Mouse (Mus musculus): Measurements from ENCODE around the gene Cpm. TPM values are rescaled to one million over a fixed set of nuclear protein-coding genes. Genes with fewer than 3 reads are reported as not detected.

The Cpm gene
- polyA plus RNA-seq, 1 experiment from 2014 or later, result 3.7 TPM

DNA sequence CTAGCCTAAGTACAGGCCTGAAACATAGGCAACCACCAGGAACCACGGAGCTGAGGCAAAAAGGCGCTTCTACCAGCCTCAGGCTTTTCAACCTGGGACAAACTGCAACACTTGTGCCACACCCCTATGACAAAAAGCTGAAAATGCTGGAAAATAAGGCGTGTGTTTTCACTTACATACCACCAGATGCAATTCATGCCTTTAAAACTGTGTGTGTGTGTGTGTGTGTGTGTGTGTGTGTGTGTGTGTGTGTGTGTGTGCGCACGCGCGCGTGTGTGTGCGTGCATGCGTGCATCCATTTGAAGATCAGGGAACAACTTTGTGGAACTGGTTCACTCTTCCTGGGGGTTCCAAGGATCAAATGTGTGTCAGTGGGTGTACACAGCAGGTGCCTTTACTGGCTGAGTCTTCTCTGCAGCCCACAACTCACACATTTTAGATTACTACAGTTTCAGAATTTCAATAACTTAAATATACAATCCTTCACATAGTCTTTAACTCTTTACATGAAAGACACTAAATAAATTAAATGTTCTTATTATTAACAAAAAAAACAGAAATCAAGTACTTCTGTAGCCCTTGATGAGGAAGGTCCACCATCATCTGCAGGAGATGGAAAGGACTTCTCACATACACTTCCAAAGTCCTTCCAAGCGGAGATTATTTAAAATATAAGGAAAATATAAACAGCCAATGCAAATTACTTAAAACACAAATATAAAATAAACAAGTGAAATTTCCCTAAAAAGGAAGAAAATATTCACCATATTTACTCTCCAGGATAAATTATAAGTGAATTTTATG is 60.2 kb downstream of the Cpm start:
- Histone ChIP-seq H3K27ac (replicated peaks) (no peak overlapping the region), H3K4me1 (no peaks in the 10 kb centered on the region), H3K27me3 (no peaks in the 10 kb centered on the region), H3K4me2 (replicated peaks) (no peak overlapping the region), H3K9ac (replicated peaks) (no peak overlapping the region), H3K4me3 (no peak overlapping the region), H3K9me3 (no peaks in the 10 kb centered on the region), H3K36me3 (peaks cover 53% of the 10 kb centered on the region)
- 93% methylated on average over 11 of the region's 11 CpGs for WGBS
- ATAC-seq (ENCODE audit: low FRiP score, low read depth), result no peak

- no peak for ATAC-seq (ENCODE audit: low FRiP score, low read depth)
- H3K4me2 ChIP-seq (replicated peaks), result no peak overlapping the region
- H3K27me3 ChIP-seq, result no peaks in the 10 kb centered on the region
- no peak overlapping the region for H3K27ac ChIP-seq (replicated peaks)
- 86% methylated on average over 2 of the region's 2 CpGs for WGBS
- H3K4me1 ChIP-seq, result no peaks in the 10 kb centered on the region
- H3K36me3 ChIP-seq, result peaks cover 59% of the 10 kb centered on the region
- H3K4me3 ChIP-seq, result no peak overlapping the region
- H3K9me3 ChIP-seq, result no peaks in the 10 kb centered on the region
- H3K9ac ChIP-seq (replicated peaks), result no peak overlapping the region
Measured at GRCm38 (mm10) chr10:117690101-117690352, 60.7 kb downstream of the Cpm start.

DNA sequence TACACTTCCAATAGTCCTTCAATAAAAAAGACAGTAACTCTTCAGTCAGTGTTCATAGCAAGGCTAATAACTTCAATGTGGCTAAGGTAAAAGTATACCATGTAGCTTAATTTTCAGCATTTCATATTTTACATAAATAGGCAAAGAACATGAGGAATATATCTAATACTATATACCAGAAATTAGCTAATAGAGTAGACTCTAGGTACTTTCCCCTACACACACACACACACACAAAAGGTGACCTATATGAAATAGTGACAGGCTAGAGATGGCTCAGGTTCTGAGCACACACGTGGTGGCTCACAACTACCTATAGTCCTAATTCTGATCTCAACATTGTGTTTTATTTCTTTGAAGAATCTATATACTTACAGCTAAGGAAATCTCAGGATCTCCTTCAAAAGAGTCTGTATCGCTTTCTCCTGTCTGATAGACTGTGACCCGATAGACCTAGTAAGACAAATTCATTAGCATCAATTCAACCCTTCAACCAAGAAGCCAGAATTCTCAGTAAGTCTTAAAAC is 61.5 kb downstream of the Cpm start:
- H3K4me2 ChIP-seq (replicated peaks), result no peak overlapping the region

DNA sequence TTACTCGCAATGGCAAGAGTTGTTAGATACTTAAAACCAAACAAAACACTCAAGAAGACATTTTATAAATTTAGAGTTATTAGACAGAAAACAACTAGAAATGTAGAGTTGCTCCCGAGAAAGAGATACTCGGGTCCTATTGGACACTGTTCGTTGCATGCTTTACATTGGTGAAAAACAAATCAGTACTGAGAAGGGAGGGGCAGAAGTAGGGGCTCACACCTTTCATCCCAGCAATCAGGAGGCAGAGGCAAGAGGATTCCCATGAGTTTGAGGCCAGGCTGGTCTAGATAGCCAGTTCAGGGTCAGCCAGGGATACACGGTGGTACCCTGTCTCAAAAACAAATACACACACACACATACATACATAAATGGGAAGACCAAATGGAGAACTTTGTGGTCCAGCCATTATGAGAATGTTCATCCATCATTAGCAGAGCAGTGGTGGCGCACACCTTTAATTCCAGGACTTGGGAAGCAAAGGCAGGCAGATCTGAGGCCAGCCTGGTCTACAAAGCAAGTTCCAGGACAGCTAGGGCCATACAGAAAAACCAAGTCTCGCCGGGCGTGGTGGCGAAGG is 62.2 kb downstream of the Cpm start:
- Histone ChIP-seq H3K27ac (replicated peaks) (no peak overlapping the region), H3K36me3 (peaks cover 73% of the 10 kb centered on the region), H3K4me3 (no peak overlapping the region), H3K9ac (replicated peaks) (no peak overlapping the region), H3K27me3 (no peaks in the 10 kb centered on the region), H3K9me3 (no peaks in the 10 kb centered on the region), H3K4me2 (replicated peaks) (no peak overlapping the region), H3K4me1 (no peaks in the 10 kb centered on the region)
- ATAC-seq (ENCODE audit: low FRiP score, low read depth), result no peak
- WGBS, result 96% methylated on average over 10 of the region's 10 CpGs

More for the DNA sequence above, 61.5 kb downstream of the Cpm start:
- H3K4me3 ChIP-seq, result no peak overlapping the region
- 97% methylated on average over 3 of the region's 3 CpGs for WGBS
- peaks cover 67% of the 10 kb centered on the region for H3K36me3 ChIP-seq
- H3K4me1 ChIP-seq, result no peaks in the 10 kb centered on the region
- H3K27me3 ChIP-seq, result no peaks in the 10 kb centered on the region
- H3K9me3 ChIP-seq, result no peaks in the 10 kb centered on the region
- H3K9ac ChIP-seq (replicated peaks), result no peak overlapping the region
- no peak overlapping the region for H3K27ac ChIP-seq (replicated peaks)
- ATAC-seq (ENCODE audit: low FRiP score, low read depth), result no peak

DNA sequence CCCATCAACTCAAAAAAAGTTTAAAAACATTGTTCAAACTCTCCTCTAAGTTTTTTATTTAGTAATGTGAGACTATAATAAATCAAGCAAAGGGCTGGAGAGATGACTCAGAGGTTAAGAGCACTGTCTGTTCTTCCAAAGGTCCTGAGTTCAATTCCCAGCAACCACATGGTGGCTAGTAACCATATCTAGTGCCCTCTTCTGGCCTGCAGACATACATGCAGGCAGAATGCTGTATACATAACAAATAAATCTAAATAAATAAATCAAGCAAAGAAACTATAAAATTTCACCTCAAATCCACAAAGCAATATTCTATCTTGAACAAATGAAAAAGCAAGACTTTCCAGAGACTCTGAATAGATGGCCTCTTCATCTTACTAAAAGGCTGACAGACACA is 62.9 kb downstream of the Cpm start:
- H3K9ac ChIP-seq (replicated peaks), result no peak overlapping the region
- no peak for ATAC-seq (ENCODE audit: low FRiP score, low read depth)
- peaks cover 80% of the 10 kb centered on the region for H3K36me3 ChIP-seq

GRCm38 (mm10) chr10:117692953-117693352 is 63.7 kb downstream of the Cpm start:
- Histone ChIP-seq H3K9ac (replicated peaks) (no peak overlapping the region), H3K27ac (replicated peaks) (no peak overlapping the region), H3K27me3 (no peaks in the 10 kb centered on the region), H3K9me3 (no peaks in the 10 kb centered on the region), H3K4me3 (no peak overlapping the region), H3K4me1 (no peaks in the 10 kb centered on the region), H3K4me2 (replicated peaks) (no peak overlapping the region), H3K36me3 (peaks cover 88% of the 10 kb centered on the region)
- WGBS, result 95% methylated on average over 5 of the region's 5 CpGs
- ATAC-seq (ENCODE audit: low FRiP score, low read depth), result no peak

More for the DNA sequence above, 62.9 kb downstream of the Cpm start:
- Histone ChIP-seq H3K27me3 (no peaks in the 10 kb centered on the region), H3K9me3 (no peaks in the 10 kb centered on the region), H3K4me1 (no peaks in the 10 kb centered on the region), H3K27ac (replicated peaks) (no peak overlapping the region), H3K4me3 (no peak overlapping the region), H3K4me2 (replicated peaks) (no peak overlapping the region)

DNA sequence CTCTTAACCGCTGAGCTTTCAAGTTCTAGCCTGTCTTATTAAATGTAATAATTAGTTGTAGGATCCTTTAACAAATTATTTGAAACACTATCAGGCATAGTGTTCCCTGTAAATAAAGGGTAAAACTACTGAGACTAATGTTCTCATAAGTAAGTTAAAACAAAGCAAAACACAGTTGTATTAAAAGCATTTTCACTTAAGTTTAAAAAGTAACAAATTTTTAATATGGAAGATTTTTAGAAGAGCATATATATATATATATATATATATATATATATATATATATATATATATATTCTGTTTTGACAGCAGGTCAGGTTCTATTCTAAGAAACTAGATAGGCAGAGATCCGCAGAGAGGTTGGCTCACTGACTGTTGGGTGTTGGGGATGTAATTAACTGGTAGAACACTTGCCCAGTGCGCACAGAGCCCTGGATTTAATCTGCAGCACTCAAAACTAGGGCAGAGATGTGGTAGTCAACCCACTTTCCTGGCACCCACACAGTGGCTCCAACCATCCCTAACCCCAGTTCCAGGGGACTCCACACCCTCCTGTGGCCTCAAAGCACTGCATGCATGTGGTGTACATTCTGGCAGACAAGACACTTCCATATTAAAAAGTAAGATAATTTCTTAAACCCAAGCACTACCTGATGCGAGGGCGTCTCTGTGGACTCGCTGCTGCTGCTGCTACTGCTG is 65.1 kb downstream of the Cpm start:
- no peak overlapping the region for H3K27ac ChIP-seq (replicated peaks)
- H3K4me1 ChIP-seq, result no peaks in the 10 kb centered on the region
- H3K9ac ChIP-seq (replicated peaks), result no peak overlapping the region
- WGBS, result 90% methylated on average over 6 of the region's 6 CpGs
- H3K9me3 ChIP-seq, result no peaks in the 10 kb centered on the region
- peaks cover 90% of the 10 kb centered on the region for H3K36me3 ChIP-seq
- no peak overlapping the region for H3K4me2 ChIP-seq (replicated peaks)
- H3K4me3 ChIP-seq, result no peak overlapping the region
- ATAC-seq (ENCODE audit: low FRiP score, low read depth), result no peak
- no peaks in the 10 kb centered on the region for H3K27me3 ChIP-seq

- Histone ChIP-seq H3K4me3 (no peak overlapping the region), H3K27me3 (no peaks in the 10 kb centered on the region), H3K4me1 (no peaks in the 10 kb centered on the region), H3K27ac (replicated peaks) (no peak overlapping the region), H3K4me2 (replicated peaks) (no peak overlapping the region), H3K36me3 (peaks cover 92% of the 10 kb centered on the region), H3K9ac (replicated peaks) (no peak overlapping the region), H3K9me3 (no peaks in the 10 kb centered on the region)
- no peak for ATAC-seq (ENCODE audit: low FRiP score, low read depth)
- 97% methylated on average over 4 of the region's 4 CpGs for WGBS
Measured at GRCm38 (mm10) chr10:117695027-117695426, 65.7 kb downstream of the Cpm start.

DNA sequence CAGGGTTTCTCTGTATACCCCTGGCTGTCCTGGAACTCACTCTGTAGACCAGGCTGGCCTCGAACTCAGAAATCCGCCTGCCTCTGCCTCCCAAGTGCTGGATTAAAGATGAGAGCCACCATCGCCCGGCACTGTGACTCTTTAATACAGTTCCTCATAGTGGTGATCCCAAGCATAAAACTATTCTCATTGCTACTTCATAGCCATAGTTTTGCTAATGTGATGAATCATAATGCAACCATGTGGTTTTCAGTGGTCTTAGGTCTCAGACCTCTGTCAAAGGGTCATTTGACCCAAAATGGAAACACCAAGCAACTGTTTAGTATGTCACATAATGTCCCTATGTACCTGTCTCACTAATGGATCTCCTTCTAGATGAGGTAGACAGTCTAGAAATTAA is 66.3 kb downstream of the Cpm start:
- no peak for ATAC-seq (ENCODE audit: low FRiP score, low read depth)
- no peak overlapping the region for H3K4me3 ChIP-seq
- H3K27me3 ChIP-seq, result no peaks in the 10 kb centered on the region
- H3K9me3 ChIP-seq, result no peaks in the 10 kb centered on the region
- H3K27ac ChIP-seq (replicated peaks), result no peak overlapping the region
- 94% methylated on average over 4 of the region's 4 CpGs for WGBS
- no peaks in the 10 kb centered on the region for H3K4me1 ChIP-seq
- H3K9ac ChIP-seq (replicated peaks), result no peak overlapping the region
- H3K4me2 ChIP-seq (replicated peaks), result no peak overlapping the region
- peaks cover 92% of the 10 kb centered on the region for H3K36me3 ChIP-seq

- H3K9ac ChIP-seq (replicated peaks), result no peak overlapping the region
- no peaks in the 10 kb centered on the region for H3K4me1 ChIP-seq
- 92% methylated on average over 8 of the region's 8 CpGs for WGBS
- H3K4me3 ChIP-seq, result no peak overlapping the region
- H3K36me3 ChIP-seq, result peaks cover 92% of the 10 kb centered on the region
- no peaks in the 10 kb centered on the region for H3K9me3 ChIP-seq
- no peak for ATAC-seq (ENCODE audit: low FRiP score, low read depth)
- H3K27ac ChIP-seq (replicated peaks), result no peak overlapping the region
- H3K27me3 ChIP-seq, result no peaks in the 10 kb centered on the region
- no peak overlapping the region for H3K4me2 ChIP-seq (replicated peaks)
Measured at GRCm38 (mm10) chr10:117696021-117696826, 66.9 kb downstream of the Cpm start.

DNA sequence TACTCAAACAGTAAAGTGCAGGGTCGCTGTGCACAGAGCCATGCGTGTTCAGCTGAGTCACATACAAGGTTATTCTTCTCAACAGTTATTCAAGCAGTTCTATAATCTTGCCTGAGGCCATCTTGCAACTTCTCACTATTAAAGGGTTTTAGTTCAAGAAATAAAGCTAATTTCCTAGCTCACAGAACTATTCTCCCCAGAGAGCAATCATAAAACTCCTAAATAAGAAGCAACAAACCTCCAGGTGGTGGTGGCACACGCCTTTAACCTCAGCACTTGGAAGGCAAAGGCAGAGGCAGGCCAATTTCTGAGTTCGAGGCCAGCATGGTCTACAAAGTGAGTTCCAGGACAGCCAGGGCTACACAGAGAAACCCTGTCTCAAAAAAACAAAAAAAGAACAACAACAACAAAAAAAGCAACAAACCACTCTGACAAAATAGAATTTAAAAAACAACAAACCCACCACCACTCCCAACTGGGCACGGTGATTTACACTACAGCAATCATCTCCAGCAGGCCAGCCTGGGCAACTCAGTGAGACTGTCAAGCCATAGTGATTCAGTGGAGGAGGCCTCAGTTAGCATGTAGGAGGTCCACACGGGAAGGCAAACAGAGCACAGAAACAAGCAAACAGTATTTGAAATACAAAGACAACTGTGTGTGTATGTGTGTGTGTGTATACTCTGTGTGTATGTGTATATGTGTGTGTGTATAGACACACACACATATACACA is 67.7 kb downstream of the Cpm start:
- H3K4me2 ChIP-seq (replicated peaks), result no peak overlapping the region
- no peaks in the 10 kb centered on the region for H3K9me3 ChIP-seq
- WGBS, result 95% methylated on average over 6 of the region's 6 CpGs
- peaks cover 92% of the 10 kb centered on the region for H3K36me3 ChIP-seq
- H3K9ac ChIP-seq (replicated peaks), result no peak overlapping the region
- no peak overlapping the region for H3K4me3 ChIP-seq
- no peak for ATAC-seq (ENCODE audit: low FRiP score, low read depth)
- H3K27me3 ChIP-seq, result no peaks in the 10 kb centered on the region
- H3K27ac ChIP-seq (replicated peaks), result no peak overlapping the region
- H3K4me1 ChIP-seq, result no peaks in the 10 kb centered on the region

Data from midbrain, embryonic 12.5 days (tissue).